In the genomic region with DNA sequence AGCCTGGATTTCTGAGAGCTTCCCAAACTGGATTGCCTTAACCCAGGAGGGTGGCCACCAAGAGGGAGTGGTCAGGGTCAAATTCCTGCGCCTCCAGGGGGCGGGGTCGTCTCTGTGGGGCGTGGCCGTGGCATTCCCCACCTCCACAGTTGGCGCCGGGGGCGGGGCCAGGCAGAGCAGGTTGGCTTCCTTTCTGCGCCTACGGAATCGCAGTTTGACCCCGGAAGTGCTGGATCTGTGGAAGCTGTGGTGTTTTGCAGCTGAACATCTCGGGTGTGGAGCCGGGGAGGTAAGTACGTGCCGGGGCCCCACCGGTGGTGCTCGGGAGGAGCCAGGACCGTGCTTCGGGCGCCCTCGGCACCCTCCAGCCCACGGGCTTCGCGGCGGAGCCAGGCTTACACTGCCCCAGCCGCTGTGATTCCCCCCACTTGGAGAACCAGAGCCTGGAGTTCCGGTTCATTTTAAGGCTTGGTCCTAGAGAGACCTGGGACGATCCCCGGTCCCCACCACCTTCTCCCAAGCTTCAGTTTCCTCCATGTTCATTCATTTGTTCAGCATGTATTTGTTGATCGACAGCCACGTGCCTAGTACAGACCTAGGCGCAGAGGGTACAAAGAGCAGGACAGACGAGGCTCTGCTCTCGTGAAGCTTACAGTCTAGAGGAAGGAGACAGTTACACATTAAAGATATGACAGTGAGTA, we compare ENCODE assay signal across 7 mouse cellular contexts. TPM values are rescaled to one million over a fixed set of nuclear protein-coding genes. Genes with fewer than 3 reads are reported as not detected.
A peak's percentile ranks its signal among the peaks of the same experiment; 100 is the strongest.
DNase-seq lines count a peak whose midpoint lies in the region; ATAC-seq and TF ChIP-seq lines count a peak whose summit lies in the region.

Gene Ascc2 (plus strand): TSS at position 214 of the 701 bp plus-strand sequence.

- DNase-seq in adrenal gland, adult 8-10 months, result peak; percentile 96
- DNase-seq in embryo, embryonic 9.5 days (ENCODE audit: extremely low spot score), result peak; percentile 98
- DNase-seq in gonadal fat pad, adult 2 months (ENCODE audit: low read depth), result no peak
- peak; percentile 90 for DNase-seq in left cerebral cortex, postnatal 4 days

- intact Hi-C loops in left cerebral cortex, postnatal 4 days (cut with DNase I), result no loop called here

- no peaks in the 10 kb centered on the region for H3K9me3 ChIP-seq in intestine, postnatal 0 days (ENCODE audit: control insufficient read depth)
- H3K9me3 ChIP-seq in midbrain, embryonic 12.5 days, result no peaks in the 10 kb centered on the region

- peak within 1 kb of the TSS; percentile 93 for H3K27ac ChIP-seq in intestine, postnatal 0 days (ENCODE audit: low read depth, low read length)
- H3K27ac ChIP-seq in midbrain, embryonic 12.5 days (replicated peaks), result no peak within 1 kb of the TSS
- peak within 1 kb of the TSS; percentile 80 for H3K27ac ChIP-seq in small intestine, adult 2 months (ENCODE audit: insufficient read depth, low read depth, low read length)

- peak within 1 kb of the TSS; percentile 60 for H3K4me3 ChIP-seq in intestine, postnatal 0 days (ENCODE audit: low read depth, low read length)
- H3K4me3 ChIP-seq in midbrain, embryonic 12.5 days, result peak within 1 kb of the TSS; percentile 89
- peak within 1 kb of the TSS; percentile 86 for H3K4me3 ChIP-seq in small intestine, adult 2 months (ENCODE audit: low read depth, low read length)

- ATAC-seq in intestine, postnatal 0 days, result peak; percentile 92
- peak; percentile 92 for ATAC-seq in midbrain, embryonic 12.5 days (ENCODE audit: low FRiP score, low read depth)

- no peaks in the 10 kb centered on the region; the same call in 1 of the 2 replicates for H3K36me3 ChIP-seq in intestine, postnatal 0 days (ENCODE audit: control insufficient read depth, insufficient read depth)
- peaks cover 11% of the 10 kb centered on the region for H3K36me3 ChIP-seq in midbrain, embryonic 12.5 days
- H3K36me3 ChIP-seq in small intestine, adult 2 months (ENCODE audit: control insufficient read depth, insufficient read depth, low read length), result peaks cover 8% of the 10 kb centered on the region; the same call in 1 of the 2 replicates

- peak within 1 kb of the TSS; percentile 75 for H3K4me2 ChIP-seq in intestine, postnatal 0 days (replicated peaks; ENCODE audit: low read depth)
- peak within 1 kb of the TSS; percentile 87 for H3K4me2 ChIP-seq in midbrain, embryonic 12.5 days (replicated peaks)

- H3K4me1 ChIP-seq in intestine, postnatal 0 days (replicated peaks; ENCODE audit: control insufficient read depth, insufficient read depth, low read length), result 0 out of 2 replicates have a peak, but pooled peaks cover 10% of the 10 kb centered on the region
- peaks cover 16% of the 10 kb centered on the region for H3K4me1 ChIP-seq in midbrain, embryonic 12.5 days
- H3K4me1 ChIP-seq in small intestine, adult 2 months (ENCODE audit: control insufficient read depth, insufficient read depth, insufficient read length, low read length), result peaks cover 11% of the 10 kb centered on the region; the same call in 1 of the 2 replicates

- peak within 1 kb of the TSS; percentile 58 for H3K9ac ChIP-seq in intestine, postnatal 0 days (ENCODE audit: low read depth, low read length)
- peak within 1 kb of the TSS; percentile 78 for H3K9ac ChIP-seq in midbrain, embryonic 12.5 days (replicated peaks)

- peak; percentile 45 for TF ChIP-seq CTCF in intestine, postnatal 0 days (IDR thresholded peaks at IDR 0.05; ENCODE audit: low read depth)
- TF ChIP-seq CTCF in small intestine, adult 2 months (IDR thresholded peaks at IDR 0.05; ENCODE audit: extremely low read depth, insufficient read length, insufficient replicate concordance, low read depth, low read length), result no peak

- WGBS in intestine, postnatal 0 days, result under 1% methylated on average over 35 of the region's 35 CpGs
- under 1% methylated on average over 35 of the region's 35 CpGs for WGBS in midbrain, embryonic 12.5 days
- WGBS in small intestine, adult 2 months, result under 1% methylated on average over 35 of the region's 35 CpGs

- TF ChIP-seq POLR2A in small intestine, adult 2 months (IDR thresholded peaks at IDR 0.05; ENCODE audit: low read depth, low read length), result peak; percentile 61

- no peaks in the 10 kb centered on the region for H3K27me3 ChIP-seq in intestine, postnatal 0 days (replicated peaks; ENCODE audit: control insufficient read depth, insufficient read depth, low read length)
- 0 out of 2 replicates have a peak, but pooled peaks cover 6% of the 10 kb centered on the region for H3K27me3 ChIP-seq in midbrain, embryonic 12.5 days
- no peaks in the 10 kb centered on the region for H3K27me3 ChIP-seq in small intestine, adult 2 months (ENCODE audit: control insufficient read depth, insufficient read depth, low read length)

RNA-seq across cellular contexts. Expression of gene Ascc2, which starts in this region (rescaled TPM):
- total RNA-seq in adrenal gland, adult 8-10 months (2022), result 10 to 100 TPM; 51.6 to 58.6 (median 54.9) TPM
- 14.5 and 16.7 TPM in 2 replicates for polyA plus RNA-seq in gonadal fat pad, adult 2 months (2012; rRNA removed)
- 17.1 and 18.1 TPM in 2 replicates for polyA plus RNA-seq in intestine, postnatal 0 days (2015; fragmentation: Nextera tagmentation; extraction: Ambion mirVana)
- total RNA-seq in left cerebral cortex, postnatal 4 days (2021), result 10 to 100 TPM; 27.3 to 28.3 TPM
- 30.4 and 31.3 TPM in 2 replicates for polyA plus RNA-seq in midbrain, embryonic 12.5 days (2016; fragmentation: Nextera tagmentation; extraction: Ambion mirVana)
- polyA plus RNA-seq in small intestine, adult 2 months (2012; rRNA removed), result 7.8 and 17.2 TPM in 2 replicates
